Mouse (Mus musculus): ENCODE data around the gene Actl7a. TPM values are rescaled to one million over a fixed set of nuclear protein-coding genes. Genes with fewer than 3 reads are reported as not detected.

Gene Actl7a
- total and polyA plus RNA-seq, 3 experiments = 0.11 to 0.15 TPM; not detected in 1

GRCm38 (mm10) chr4:56742698-56743097, 515 bp upstream of the Actl7a start:
- Histone ChIP-seq H3K4me3 (ENCODE audit: control insufficient read depth in 1 of 2, insufficient read depth in 1 of 2, low read depth in 2 of 2, low read length in 2 of 2) (no peak overlapping the region), H3K4me1 (ENCODE audit: control insufficient read depth in 1 of 2, insufficient read depth in 2 of 2, low read length in 2 of 2) (no peaks in the 10 kb centered on the region), H3K9me3 (replicated peaks; ENCODE audit: insufficient read depth, low read length) (no peaks in the 10 kb centered on the region), H3K9ac (ENCODE audit: control insufficient read depth, low read depth, low read length, poor library complexity, severe bottlenecking) (no peak overlapping the region), H3K27me3 (ENCODE audit: control insufficient read depth in 1 of 2, insufficient read depth in 2 of 2, low read length in 2 of 2) (no peaks in the 10 kb centered on the region), H3K36me3 (ENCODE audit: control insufficient read depth in 1 of 2, insufficient read depth in 2 of 2, low read length in 2 of 2) (no peaks in the 10 kb centered on the region), H3K27ac (ENCODE audit: control insufficient read depth, low read depth, low read length) (no peak overlapping the region), H3K79me2 (ENCODE audit: control insufficient read depth, insufficient read depth, low read length, poor library complexity) (no peaks in the 10 kb centered on the region)
- DNase-seq (ENCODE audit: low read depth, low spot score) = no peak
- TF ChIP-seq POLR2AphosphoS2 (IDR thresholded peaks at IDR 0.05; ENCODE audit: low read length) (peak; percentile 25), JUND (IDR thresholded peaks at IDR 0.05; ENCODE audit: low read depth, low read length) (no peak), ZKSCAN1 (IDR thresholded peaks at IDR 0.05; ENCODE audit: low read depth, low read length) (no peak), RAD21 (IDR thresholded peaks at IDR 0.05; ENCODE audit: low read depth, low read length) (no peak), ZMIZ1 (IDR thresholded peaks at IDR 0.05; ENCODE audit: low read depth, low read length) (no peak), TCF12 (IDR thresholded peaks at IDR 0.05; ENCODE audit: low read depth, low read length) (no peak), MAX (IDR thresholded peaks at IDR 0.05; ENCODE audit: low read length) (no peak), GATA1 (IDR thresholded peaks at IDR 0.05; ENCODE audit: low read depth, low read length) (no peak), KAT2A (conservative IDR thresholded peaks at IDR 0.05; ENCODE audit: low read depth, low read length) (no peak)

GRCm38 (mm10) chr4:56746345-56746744, 3.1 kb downstream of the Actl7a start:
- H3K36me3 ChIP-seq (ENCODE audit: control insufficient read depth in 1 of 2, insufficient read depth in 2 of 2, low read length in 2 of 2) = peaks cover 0 to 7% of the 10 kb centered on the region in 2 experiments; a peak in 2 of 4 replicates
- no peaks in the 10 kb centered on the region for H3K79me2 ChIP-seq (ENCODE audit: control insufficient read depth, insufficient read depth, low read length, poor library complexity)

GRCm38 (mm10) chr4:56747456-56747855, 4.2 kb downstream of the Actl7a start:
- H3K79me2 ChIP-seq (ENCODE audit: control insufficient read depth, insufficient read depth, low read length, poor library complexity) = no peaks in the 10 kb centered on the region
- no peak for TF ChIP-seq SIN3A (IDR thresholded peaks at IDR 0.05; ENCODE audit: low read length)
- no peak for TF ChIP-seq USF1 (IDR thresholded peaks at IDR 0.05; ENCODE audit: low read depth, low read length)
- no peak for TF ChIP-seq ELF1 (IDR thresholded peaks at IDR 0.05; ENCODE audit: low read depth, low read length)
- TF ChIP-seq ZKSCAN1 (IDR thresholded peaks at IDR 0.05; ENCODE audit: low read depth, low read length) = no peak
- no peak for DNase-seq (ENCODE audit: low read depth, low spot score)
- H3K36me3 ChIP-seq (ENCODE audit: control insufficient read depth in 1 of 2, insufficient read depth in 2 of 2, low read length in 2 of 2) = peaks cover 0 to 7% of the 10 kb centered on the region in 2 experiments; a peak in 2 of 4 replicates
- no peak overlapping the region for H3K4me3 ChIP-seq (ENCODE audit: control insufficient read depth in 1 of 2, insufficient read depth in 1 of 2, low read depth in 2 of 2, low read length in 2 of 2)
- H3K9ac ChIP-seq (ENCODE audit: control insufficient read depth, low read depth, low read length, poor library complexity, severe bottlenecking) = no peak overlapping the region
- no peak overlapping the region for H3K27ac ChIP-seq (ENCODE audit: control insufficient read depth, low read depth, low read length)
- no peaks in the 10 kb centered on the region for H3K4me1 ChIP-seq (ENCODE audit: control insufficient read depth in 1 of 2, insufficient read depth in 2 of 2, low read length in 2 of 2)
- H3K27me3 ChIP-seq (ENCODE audit: control insufficient read depth in 1 of 2, insufficient read depth in 2 of 2, low read length in 2 of 2) = no peaks in the 10 kb centered on the region
- H3K9me3 ChIP-seq (replicated peaks; ENCODE audit: insufficient read depth, low read length) = no peaks in the 10 kb centered on the region

More at GRCm38 (mm10) chr4:56746345-56746744, 3.1 kb downstream of the Actl7a start:
- DNase-seq (ENCODE audit: low read depth, low spot score) = no peak
- Histone ChIP-seq H3K27ac (ENCODE audit: control insufficient read depth, low read depth, low read length) (no peak overlapping the region), H3K9me3 (replicated peaks; ENCODE audit: insufficient read depth, low read length) (no peaks in the 10 kb centered on the region), H3K9ac (ENCODE audit: control insufficient read depth, low read depth, low read length, poor library complexity, severe bottlenecking) (no peak overlapping the region), H3K4me3 (ENCODE audit: control insufficient read depth in 1 of 2, insufficient read depth in 1 of 2, low read depth in 2 of 2, low read length in 2 of 2) (no peak overlapping the region), H3K4me1 (ENCODE audit: control insufficient read depth in 1 of 2, insufficient read depth in 2 of 2, low read length in 2 of 2) (no peaks in the 10 kb centered on the region), H3K27me3 (ENCODE audit: control insufficient read depth in 1 of 2, insufficient read depth in 2 of 2, low read length in 2 of 2) (no peaks in the 10 kb centered on the region)
- TF ChIP-seq CHD2 (IDR thresholded peaks at IDR 0.05; ENCODE audit: low read length) = no peak
- TF ChIP-seq ZC3H11A (IDR thresholded peaks at IDR 0.05; ENCODE audit: low read depth, low read length) = no peak
- no peak for TF ChIP-seq KAT2A (conservative IDR thresholded peaks at IDR 0.05; ENCODE audit: low read depth, low read length)
